Mouse (Mus musculus) spleen, embryonic (tissue): ENCODE measurements around the gene Pcgf5.
"Not testable (repeated sequence)": the region's sequence is repeated elsewhere in the genome, so short reads cannot be mapped to it uniquely, and the experiment has no call there.

Source experiments
- CTCF ChIA-PET: fragments of 350-600 bp; sonication (Branson Sonifier 250); formaldehyde crosslinking; loops from one replicate; lab custom pipeline; 2022; lab: Charles Lee

The Pcgf5 gene

GRCm38 (mm10) chr19:36383977-36384376 lies 35.9 kb downstream of the Pcgf5 start:
- CTCF ChIA-PET, result no interaction called here

GRCm38 (mm10) chr19:36384426-36384825 lies 36.3 kb downstream of the Pcgf5 start:
- CTCF ChIA-PET, result no interaction called here

GRCm38 (mm10) chr19:36388502-36388901 lies 40.4 kb downstream of the Pcgf5 start:
- CTCF ChIA-PET, result no interaction called here

- CTCF ChIA-PET, result no interaction called here
Observed at GRCm38 (mm10) chr19:36390714-36391113, 42.6 kb downstream of the Pcgf5 start.

GRCm38 (mm10) chr19:36398500-36398899 lies 50.4 kb downstream of the Pcgf5 start:
- CTCF ChIA-PET, result no interaction called here

GRCm38 (mm10) chr19:36408352-36409100 lies 60.4 kb downstream of the Pcgf5 start:
- CTCF ChIA-PET, result interaction anchor here (0.6 kb wide), 2 partner anchors 8 to 28 kb away, joined by 3 to 4 read pairs; no protein-coding TSS in a partner anchor

- CTCF ChIA-PET, result interaction anchor here (0.5 to 0.6 kb wide), 2 partner anchors 28 to 518 kb away, joined by 3 to 4 read pairs; no protein-coding TSS in a partner anchor
Observed at GRCm38 (mm10) chr19:36409280-36409860, 61.3 kb downstream of the Pcgf5 start.

- CTCF ChIA-PET, result interaction anchor here (0.5 kb wide), 1 partner anchor 517 kb away, joined by 3 read pairs; no protein-coding TSS in a partner anchor
Observed at GRCm38 (mm10) chr19:36409861-36410392, 61.8 kb downstream of the Pcgf5 start.

- CTCF ChIA-PET, result interaction anchor here (0.7 kb wide), 1 partner anchor 16 kb away, joined by 4 read pairs; no protein-coding TSS in a partner anchor
Observed at GRCm38 (mm10) chr19:36419885-36420284, 71.8 kb downstream of the Pcgf5 start.

- CTCF ChIA-PET, result no interaction called here
Observed at GRCm38 (mm10) chr19:36427195-36427876, 79.2 kb downstream of the Pcgf5 start.

- CTCF ChIA-PET, result no interaction called here
Observed at GRCm38 (mm10) chr19:36428116-36428515, 80.0 kb downstream of the Pcgf5 start.

- CTCF ChIA-PET, result no interaction called here
Observed at GRCm38 (mm10) chr19:36429354-36429753, 81.2 kb downstream of the Pcgf5 start.

- CTCF ChIA-PET, result no interaction called here
Observed at GRCm38 (mm10) chr19:36433161-36433560, 85.1 kb downstream of the Pcgf5 start.

- CTCF ChIA-PET, result interaction anchor here (0.5 to 1.8 kb wide), 5 partner anchors 132 to 331 kb away, joined by 4 to 13 read pairs (median 5); no protein-coding TSS in a partner anchor
Observed at GRCm38 (mm10) chr19:36439894-36440714, 92.0 kb downstream of the Pcgf5 start.

GRCm38 (mm10) chr19:36450997-36451608 lies 103.0 kb downstream of the Pcgf5 start:
- CTCF ChIA-PET, result no interaction called here

GRCm38 (mm10) chr19:36451731-36452130 lies 103.6 kb downstream of the Pcgf5 start:
- CTCF ChIA-PET, result no interaction called here

GRCm38 (mm10) chr19:36452210-36452609 lies 104.1 kb downstream of the Pcgf5 start:
- CTCF ChIA-PET, result not testable (repeated sequence)

GRCm38 (mm10) chr19:36453451-36453850 lies 105.3 kb downstream of the Pcgf5 start:
- CTCF ChIA-PET, result no interaction called here

GRCm38 (mm10) chr19:36470106-36470505 lies 122.0 kb downstream of the Pcgf5 start:
- CTCF ChIA-PET, result no interaction called here

GRCm38 (mm10) chr19:36471325-36471724 lies 123.2 kb downstream of the Pcgf5 start:
- CTCF ChIA-PET, result no interaction called here

- CTCF ChIA-PET, result no interaction called here
Observed at GRCm38 (mm10) chr19:36476596-36476995, 128.5 kb downstream of the Pcgf5 start.
